Comparison of ENCODE assay signal across 19 mouse cellular contexts in genomic region chr9:109997441-109997840, GRCm38 (mm10).
DNase-seq lines count a peak whose midpoint lies in the region; ATAC-seq and TF ChIP-seq lines count a peak whose summit lies in the region.
"Had no signal": no experiment of that assay in that cellular context is flagged by ENCODE, and none has a peak within 500 bp of the region (broad histone marks: within the 10 kb centered on the region; RNA-seq: fewer than 3 reads in every experiment).

No protein-coding gene starts in this region.

- H3K27me3 ChIP-seq in hindbrain, postnatal 0 days (ENCODE audit: insufficient read depth, low read length): no peaks in the 10 kb centered on the region
- no peaks in the 10 kb centered on the region for H3K27me3 ChIP-seq in hindbrain, embryonic 10.5 days (ENCODE audit: insufficient read depth, poor library complexity, severe bottlenecking)
- H3K27me3 ChIP-seq: embryonic facial prominence, embryonic 12.5 days; liver, embryonic 13.5 days had no signal

- no peak for ATAC-seq in hindbrain, postnatal 0 days
- ATAC-seq: forebrain, postnatal 0 days; hindbrain, embryonic 16.5 days; intestine, embryonic 16.5 days; midbrain, embryonic 16.5 days had no signal

- no peak overlapping the region for H3K4me2 ChIP-seq in hindbrain, postnatal 0 days (ENCODE audit: low read depth, low read length)
- H3K4me2 ChIP-seq: embryonic facial prominence, embryonic 12.5 days; liver, embryonic 13.5 days had no signal

- no peaks in the 10 kb centered on the region for H3K9me3 ChIP-seq in hindbrain, postnatal 0 days (ENCODE audit: low read length)
- no peaks in the 10 kb centered on the region for H3K9me3 ChIP-seq in hindbrain, embryonic 10.5 days
- H3K9me3 ChIP-seq: embryonic facial prominence, embryonic 12.5 days; heart, embryonic 10.5 days; liver, embryonic 13.5 days had no signal

- TF ChIP-seq CTCF in hindbrain, postnatal 0 days (IDR thresholded peaks at IDR 0.05; ENCODE audit: low read depth): no peak

- 0 out of 2 replicates have a peak overlapping the region, but pooled peaks have one; percentile 16 for H3K27ac ChIP-seq in hindbrain, postnatal 0 days
- H3K27ac ChIP-seq in hindbrain, embryonic 10.5 days: no peak overlapping the region
- H3K27ac ChIP-seq: embryonic facial prominence, embryonic 12.5 days; heart, embryonic 10.5 days; liver, embryonic 13.5 days; macrophage had no signal

- H3K4me3 ChIP-seq in hindbrain, postnatal 0 days (ENCODE audit: low read length): no peak overlapping the region
- H3K4me3 ChIP-seq in hindbrain, embryonic 10.5 days: no peak overlapping the region
- H3K4me3 ChIP-seq: embryonic facial prominence, embryonic 12.5 days; heart, embryonic 10.5 days; liver, embryonic 13.5 days had no signal

- H3K4me1 ChIP-seq in hindbrain, postnatal 0 days (ENCODE audit: insufficient read depth, low read length): no peaks in the 10 kb centered on the region; the same call in 1 of the 2 replicates
- H3K4me1 ChIP-seq in hindbrain, embryonic 10.5 days (replicated peaks): no peaks in the 10 kb centered on the region
- H3K4me1 ChIP-seq: embryonic facial prominence, embryonic 12.5 days; heart, embryonic 10.5 days; liver, embryonic 13.5 days had no signal

- peak; percentile 50 for DNase-seq in hindbrain, postnatal 0 days (ENCODE audit: low spot score)
- no peak for DNase-seq in hindbrain, embryonic 10.5 days (ENCODE audit: low spot score)
- peak; percentile 57 for DNase-seq in left cerebral cortex, postnatal 4 days
- no peak for DNase-seq in left cerebral cortex, adult 8-10 months (ENCODE audit: low spot score in 2 of 2)
- peak; percentile 40 for DNase-seq in brain, adult 2 months (ENCODE audit: low read depth, low spot score)
- DNase-seq in layer of hippocampus, postnatal 10 days (ENCODE audit: low spot score in 2 of 2): peak; percentile 43 to 51
- no peak for DNase-seq in frontal cortex, adult 2 months (ENCODE audit: extremely low spot score in 1 of 2, low spot score in 1 of 2)
- DNase-seq in gastrocnemius, adult 18-20 months (ENCODE audit: low spot score): no peak
- DNase-seq: adrenal gland, postnatal 25 days; forebrain, postnatal 0 days; kidney, postnatal 25 days; liver, embryonic 13.5 days; lung, adult 2 months had no signal

- H3K9ac ChIP-seq in hindbrain, postnatal 0 days (replicated peaks; ENCODE audit: low read length): no peak overlapping the region
- H3K9ac ChIP-seq: embryonic facial prominence, embryonic 12.5 days; forebrain, postnatal 0 days; liver, embryonic 13.5 days had no signal

- H3K36me3 ChIP-seq in hindbrain, postnatal 0 days (ENCODE audit: insufficient read depth, low read length): no peaks in the 10 kb centered on the region
- H3K36me3 ChIP-seq in hindbrain, embryonic 10.5 days: 0 out of 2 replicates have a peak, but pooled peaks cover 5% of the 10 kb centered on the region
- H3K36me3 ChIP-seq: embryonic facial prominence, embryonic 12.5 days; liver, embryonic 13.5 days had no signal

- intact Hi-C loops in left cerebral cortex, postnatal 4 days (cut with DNase I): no loop called here

- WGBS in hindbrain, postnatal 0 days: 29% methylated on average over 4 of the region's 4 CpGs
- WGBS in hindbrain, embryonic 10.5 days: 87% methylated on average over 4 of the region's 4 CpGs

Comparison
In these comparisons a context has a peak if more than half of its experiments do, and no peak if none do; other contexts are left out.
1. DNase-seq: peak in hindbrain, postnatal 0 days (single experiment), left cerebral cortex, postnatal 4 days (single experiment), brain, adult 2 months (single experiment) and layer of hippocampus, postnatal 10 days (2 of 2); none in hindbrain, embryonic 10.5 days (single experiment), left cerebral cortex, adult 8-10 months (0 of 2), frontal cortex, adult 2 months (0 of 2) and gastrocnemius, adult 18-20 months (single experiment).